Mouse (Mus musculus): ENCODE measurements around the gene Tada2a. TPM values are rescaled to one million over a fixed set of nuclear protein-coding genes. Genes with fewer than 3 reads are reported as not detected.

Gene Tada2a
- total RNA-seq, 2 experiments from 2014 or later, result 5.5 to 7.2 TPM

DNA sequence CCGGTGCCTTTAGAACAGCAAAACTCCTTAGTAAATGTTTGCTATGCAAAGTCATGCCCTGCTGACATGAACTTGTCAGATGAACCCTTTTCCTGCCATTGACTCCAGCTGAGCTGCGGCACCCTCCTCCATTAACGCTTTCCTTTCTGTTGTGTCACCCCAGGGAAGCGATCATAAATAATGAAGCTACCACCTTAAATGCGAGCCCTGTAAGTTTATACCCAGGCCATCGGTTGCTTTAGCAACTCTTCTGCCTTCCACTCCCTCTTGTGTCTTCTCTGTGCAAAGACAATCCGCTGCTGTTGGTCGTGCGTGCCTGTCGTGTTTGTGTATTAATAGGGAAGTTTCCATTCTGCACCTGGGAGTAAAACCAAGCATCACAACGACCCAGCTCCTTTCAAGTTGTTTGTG, 63.3 kb downstream of the Tada2a start:
- no peak for ATAC-seq (ENCODE audit: poor library complexity, severe bottlenecking)

DNA sequence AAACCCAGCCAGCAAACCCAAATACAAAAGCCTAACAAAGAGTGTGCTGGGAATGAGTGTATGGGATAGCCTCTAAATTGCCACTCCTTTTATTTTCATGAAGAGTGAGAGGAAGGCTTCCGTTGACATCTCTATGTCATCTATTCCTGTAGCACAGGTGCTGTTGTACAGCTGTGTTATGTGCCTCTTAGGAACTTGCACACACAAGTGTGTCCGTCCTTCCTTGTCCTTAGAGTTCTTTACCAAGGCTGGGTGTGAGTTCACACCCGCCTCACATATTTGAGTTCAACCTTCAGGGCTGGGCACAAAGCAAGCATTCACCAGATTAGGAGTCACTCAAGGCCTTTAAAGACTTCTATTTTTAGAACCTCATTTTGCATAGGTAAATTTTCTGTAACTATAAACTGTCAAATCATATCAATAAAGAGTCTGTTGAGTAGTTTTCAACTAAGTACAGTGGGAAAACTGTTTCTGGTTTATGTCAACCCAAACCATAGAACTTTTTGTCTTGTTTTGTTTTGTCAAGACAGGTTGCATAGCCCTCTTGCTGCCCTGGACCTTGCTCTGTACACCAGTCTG, 65.7 kb downstream of the Tada2a start:
- no peak for ATAC-seq (ENCODE audit: poor library complexity, severe bottlenecking)

DNA sequence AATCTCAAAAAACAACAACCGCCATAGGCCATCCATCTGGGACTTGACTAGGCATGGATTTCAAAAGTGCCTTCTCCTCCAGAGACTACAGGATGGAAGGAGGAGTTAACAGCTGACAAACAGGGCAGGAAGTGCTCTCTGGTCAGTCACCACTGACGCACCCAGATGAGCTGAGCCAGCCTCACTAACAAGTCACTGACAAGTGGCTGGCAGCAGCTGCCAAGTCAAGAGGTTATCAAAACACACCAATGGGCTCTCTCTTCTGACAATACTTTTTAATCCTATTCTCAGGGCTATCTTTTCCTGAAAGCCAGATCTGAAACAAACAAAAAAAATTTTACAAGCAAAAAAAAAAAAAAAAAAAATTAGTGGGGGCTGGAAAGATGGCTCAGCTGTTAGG, 66.6 kb downstream of the Tada2a start:
- ATAC-seq (ENCODE audit: poor library complexity, severe bottlenecking), result no peak

GRCm38 (mm10) chr11:84061881-84062280, 67.5 kb downstream of the Tada2a start:
- ATAC-seq (ENCODE audit: poor library complexity, severe bottlenecking), result no peak

- no peak for ATAC-seq (ENCODE audit: poor library complexity, severe bottlenecking)
Measured at GRCm38 (mm10) chr11:84060635-84061034, 68.8 kb downstream of the Tada2a start.

DNA sequence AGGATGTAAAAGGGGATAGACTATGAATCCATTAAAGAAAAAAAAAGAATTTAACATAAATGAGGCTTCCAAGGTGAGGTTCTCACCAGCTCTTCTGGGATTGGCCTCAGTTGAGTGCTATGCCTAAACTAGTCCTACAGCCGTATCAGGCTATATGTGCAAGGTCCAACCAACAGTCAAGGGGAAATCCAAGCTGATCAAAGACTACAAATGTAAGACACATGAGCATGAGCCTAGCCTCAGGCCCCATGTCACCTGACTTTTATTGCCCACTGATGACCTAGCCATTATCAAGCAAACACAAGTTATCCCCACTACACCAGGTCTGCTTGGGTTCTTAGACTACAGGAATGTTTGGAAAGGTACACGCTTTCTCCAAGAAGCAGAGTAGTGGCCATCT, 69.6 kb downstream of the Tada2a start:
- no peak for ATAC-seq (ENCODE audit: poor library complexity, severe bottlenecking)

DNA sequence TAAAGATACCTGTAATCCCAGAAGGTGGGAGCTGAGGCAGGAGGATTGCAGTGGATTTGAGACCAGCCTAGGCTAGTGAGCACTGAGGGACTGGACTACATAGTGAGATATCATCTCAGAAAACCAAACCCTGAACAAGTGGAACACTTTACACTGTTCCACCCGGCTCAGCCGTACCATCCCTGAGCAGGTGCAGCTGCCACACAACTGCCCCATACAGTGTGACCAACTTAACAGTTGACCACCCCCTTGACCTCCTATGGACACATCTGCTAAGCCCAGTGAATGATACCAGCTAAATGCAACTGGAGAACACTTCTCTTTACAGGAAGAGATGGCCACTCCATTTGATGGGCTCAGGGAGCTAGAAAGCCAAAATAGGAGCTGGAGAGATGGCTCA, 72.0 kb downstream of the Tada2a start:
- ATAC-seq (ENCODE audit: poor library complexity, severe bottlenecking), result no peak

DNA sequence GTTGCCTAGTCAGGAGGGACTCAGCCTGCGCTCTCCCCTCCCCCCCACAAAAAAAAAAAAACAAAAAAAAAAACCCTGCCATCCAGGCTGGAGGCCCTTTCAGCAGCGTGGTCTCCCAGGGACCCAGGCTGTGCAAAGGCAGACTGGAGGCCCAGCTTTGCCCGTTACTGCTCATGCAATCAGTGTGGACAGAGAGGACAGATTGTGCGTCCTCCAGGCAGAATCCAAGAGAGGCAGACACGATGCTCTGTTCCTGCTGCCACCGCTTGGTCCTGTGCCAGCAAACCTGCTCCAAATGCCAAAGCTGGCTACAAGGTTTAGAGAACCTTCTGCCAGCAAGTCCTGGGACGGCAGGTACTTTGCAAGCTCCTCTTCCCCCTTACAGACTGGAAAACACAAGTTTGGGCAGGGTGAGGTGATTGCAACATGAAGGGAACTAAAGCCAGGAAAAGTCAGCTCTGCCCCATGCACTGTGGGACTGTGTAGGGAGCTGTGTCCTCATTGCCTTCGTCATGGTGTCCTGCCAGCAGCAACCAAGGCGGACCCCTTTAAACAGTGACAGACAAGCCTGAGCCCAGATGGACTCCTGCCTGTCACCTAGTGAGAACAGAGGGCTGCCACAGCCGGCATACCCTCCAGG, 75.8 kb downstream of the Tada2a start:
- no peak for ATAC-seq (ENCODE audit: poor library complexity, severe bottlenecking)

- ATAC-seq (ENCODE audit: poor library complexity, severe bottlenecking), result no peak
Measured at GRCm38 (mm10) chr11:84053055-84053454, 76.3 kb downstream of the Tada2a start.

GRCm38 (mm10) chr11:84048411-84048810, 81.0 kb downstream of the Tada2a start:
- ATAC-seq (ENCODE audit: poor library complexity, severe bottlenecking), result no peak

- ATAC-seq (ENCODE audit: poor library complexity, severe bottlenecking), result no peak
Measured at GRCm38 (mm10) chr11:84047270-84047669, 82.1 kb downstream of the Tada2a start.

GRCm38 (mm10) chr11:84044988-84045387, 84.4 kb downstream of the Tada2a start:
- no peak for ATAC-seq (ENCODE audit: poor library complexity, severe bottlenecking)

GRCm38 (mm10) chr11:84042808-84043762, 86.3 kb downstream of the Tada2a start:
- ATAC-seq (ENCODE audit: poor library complexity, severe bottlenecking), result no peak

DNA sequence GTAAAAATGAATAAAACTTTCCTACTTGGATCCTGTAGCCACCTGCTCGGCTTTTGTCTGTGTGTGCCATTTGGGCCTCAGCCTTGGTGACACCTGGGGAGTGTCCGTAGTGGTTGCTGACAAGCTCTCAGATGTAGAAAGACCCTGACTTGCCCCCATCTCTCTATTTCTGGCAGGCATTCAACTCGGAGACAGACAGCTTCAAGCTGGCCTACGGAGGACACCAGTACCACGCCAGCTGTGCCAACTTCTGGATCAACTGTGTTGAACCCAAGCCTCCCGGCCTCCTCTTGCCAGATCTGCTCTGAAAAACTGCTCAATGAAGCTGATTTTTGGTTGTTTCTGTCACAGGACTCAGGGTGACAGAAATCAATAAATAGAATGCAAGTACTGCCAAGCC, 88.8 kb downstream of the Tada2a start:
- ATAC-seq (ENCODE audit: poor library complexity, severe bottlenecking), result no peak

- no peak for ATAC-seq (ENCODE audit: poor library complexity, severe bottlenecking)
Measured at GRCm38 (mm10) chr11:84033671-84034070, 95.7 kb downstream of the Tada2a start.

- peak; percentile 33; the same call in 1 of the 2 replicates for ATAC-seq (ENCODE audit: poor library complexity, severe bottlenecking)
Measured at GRCm38 (mm10) chr11:84032559-84032958, 96.8 kb downstream of the Tada2a start.

- peak; percentile 54 for ATAC-seq (ENCODE audit: poor library complexity, severe bottlenecking)
Measured at GRCm38 (mm10) chr11:84031971-84032370, 97.4 kb downstream of the Tada2a start.

Other genes with a start within 250 kb of the Tada2a start
- 28.1 and 30.5 TPM in 2 replicates for gene Ddx52, start 187.5 kb downstream of the Tada2a start, total RNA-seq (2015)
- gene Ddx52, start 187.5 kb downstream of the Tada2a start, total RNA-seq (2017), result 53.3 and 62.9 TPM in 2 replicates
- gene Synrg, start 165.2 kb downstream of the Tada2a start, total RNA-seq (2015), result 25.7 and 27.7 TPM in 2 replicates
- 20.6 and 23.8 TPM in 2 replicates for gene Synrg, start 165.2 kb downstream of the Tada2a start, total RNA-seq (2017)
- not detected in 2 replicates for gene Dusp14, start 60.3 kb downstream of the Tada2a start, total RNA-seq (2015)
- not detected in 2 replicates for gene Dusp14, start 60.3 kb downstream of the Tada2a start, total RNA-seq (2017)
- gene Acaca, start 72 bp upstream of the Tada2a start, total RNA-seq (2015), result 15.0 and 16.6 TPM in 2 replicates
- gene Acaca, start 72 bp upstream of the Tada2a start, total RNA-seq (2017), result 16.6 and 23.9 TPM in 2 replicates
- gene Gm11437, start 37.9 kb upstream of the Tada2a start, total RNA-seq (2015), result not detected in 2 replicates
- not detected in 2 replicates for gene Gm11437, start 37.9 kb upstream of the Tada2a start, total RNA-seq (2017)